Mouse (Mus musculus) cerebellum, adult 2 months (tissue): Measurements from ENCODE around the gene Glyr1. TPM values are rescaled to one million over a fixed set of nuclear protein-coding genes. Genes with fewer than 3 reads are reported as not detected.

Source experiments
- DNase-seq, 2 experiments: peaks; one replicate each; pipeline ENCODE4 v3.0.0; 2021
- H3K27ac ChIP-seq: fragments of 200-500 bp; 2 replicates; pipeline ENCODE4 v1.5.1; 2012; ENCODE audit warnings: low read length, control low read depth, inconsistent platforms; ENCODE audit not compliant: insufficient read depth
- H3K27me3 ChIP-seq: fragments of 200-500 bp; 2 replicates; pipeline ENCODE4 v1.6.1; 2012; ENCODE audit warnings: inconsistent platforms, mild to moderate bottlenecking, low read length, moderate library complexity; ENCODE audit not compliant: control insufficient read depth, insufficient read depth
- H3K4me1 ChIP-seq: fragments of 200-500 bp; 2 replicates; pipeline ENCODE4 v1.6.1; 2011; ENCODE audit warnings: low read length; ENCODE audit not compliant: control insufficient read depth, insufficient read depth
- H3K4me3 ChIP-seq: fragments of 200-500 bp; replicated peaks from 2 replicates; pipeline ENCODE3; 2011; ENCODE audit warnings: mild to moderate bottlenecking, low read depth, low read length, control low read depth; ENCODE audit not compliant: insufficient read depth
- CTCF ChIP-seq: fragments of 200-500 bp; IDR thresholded peaks from 2 replicates; pipeline ENCODE4 v1.5.1; 2011; ENCODE audit warnings: low read depth, mild to moderate bottlenecking, control low read depth, low read length, moderate library complexity, borderline replicate concordance; ENCODE audit not compliant: insufficient read depth
- POLR2A ChIP-seq: fragments of 200-500 bp; IDR thresholded peaks from 2 replicates; pipeline ENCODE4 v1.6.1; 2011; ENCODE audit warnings: low read length, control low read depth, borderline replicate concordance; ENCODE audit not compliant: insufficient read depth
- WGBS: fragments of 180-500 bp; shearing (Covaris S2); methylation state at CpG from one replicate; pipeline ENCODE4 v1.1.7; 2018; 5-methylcytosine and 5-hydroxymethylcytosine counted together
- polyA plus RNA-seq: library from polyadenylated mRNA; depleted of rRNA; stranded (reverse); fragments of >200 nt; gene quantifications from 2 replicates; pipeline ENCODE4 v1.2.3, GENCODE M21; 2012

Glyr1 gene
- polyA plus RNA-seq, 1 experiment: 139 TPM

- DNase-seq: peak; percentile 35 to 56
- TF ChIP-seq POLR2A: no peak
- 0 out of 2 replicates have a peak, but pooled peaks have one; percentile 7 for TF ChIP-seq CTCF
- WGBS: 17% methylated on average over 3 of the region's 3 CpGs
- Histone ChIP-seq H3K27ac (peak overlapping the region; percentile 46; the same call in 1 of the 2 replicates), H3K4me3 (no peak overlapping the region), H3K4me1 (peaks cover 4% of the 10 kb centered on the region), H3K27me3 (no peaks in the 10 kb centered on the region)
These were observed 20.7 kb upstream of the Glyr1 start for GRCm38 (mm10) chr16:5070321-5070720.

- 95% methylated on average over 4 of the region's 4 CpGs for WGBS
- H3K4me1 ChIP-seq: no peaks in the 10 kb centered on the region
- TF ChIP-seq CTCF (no peak), POLR2A (no peak)
- no peak for DNase-seq
- no peaks in the 10 kb centered on the region for H3K27me3 ChIP-seq
- no peak overlapping the region for H3K4me3 ChIP-seq
- H3K27ac ChIP-seq: no peak overlapping the region
These were observed 13.8 kb upstream of the Glyr1 start for GRCm38 (mm10) chr16:5063472-5063871.

DNA sequence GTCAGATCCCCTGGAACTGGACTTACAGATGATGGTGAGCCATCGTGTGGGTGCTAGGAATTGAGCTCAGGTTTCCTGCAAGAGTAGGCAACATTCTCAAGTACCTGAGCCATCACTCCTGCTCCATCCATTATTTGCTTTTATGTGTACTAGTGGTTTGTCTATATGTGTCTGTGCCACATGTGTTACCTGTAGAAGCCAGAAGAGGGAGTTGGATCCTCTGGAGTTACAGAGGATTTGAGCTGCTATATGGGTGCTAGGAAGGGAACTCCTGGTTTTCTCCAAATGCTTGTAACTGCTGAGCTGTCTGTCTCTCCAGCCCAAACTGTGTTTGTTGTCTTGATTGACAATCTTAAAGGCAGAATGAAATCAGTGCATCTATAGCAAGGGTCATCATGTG is 8.5 kb upstream of the Glyr1 start:
- Histone ChIP-seq H3K27me3 (no peaks in the 10 kb centered on the region), H3K4me1 (no peaks in the 10 kb centered on the region), H3K4me3 (no peak overlapping the region), H3K27ac (no peak overlapping the region)
- no peak for DNase-seq
- TF ChIP-seq POLR2A: no peak
- TF ChIP-seq CTCF: no peak
- 95% methylated on average over 1 of the region's 1 CpGs for WGBS

DNA sequence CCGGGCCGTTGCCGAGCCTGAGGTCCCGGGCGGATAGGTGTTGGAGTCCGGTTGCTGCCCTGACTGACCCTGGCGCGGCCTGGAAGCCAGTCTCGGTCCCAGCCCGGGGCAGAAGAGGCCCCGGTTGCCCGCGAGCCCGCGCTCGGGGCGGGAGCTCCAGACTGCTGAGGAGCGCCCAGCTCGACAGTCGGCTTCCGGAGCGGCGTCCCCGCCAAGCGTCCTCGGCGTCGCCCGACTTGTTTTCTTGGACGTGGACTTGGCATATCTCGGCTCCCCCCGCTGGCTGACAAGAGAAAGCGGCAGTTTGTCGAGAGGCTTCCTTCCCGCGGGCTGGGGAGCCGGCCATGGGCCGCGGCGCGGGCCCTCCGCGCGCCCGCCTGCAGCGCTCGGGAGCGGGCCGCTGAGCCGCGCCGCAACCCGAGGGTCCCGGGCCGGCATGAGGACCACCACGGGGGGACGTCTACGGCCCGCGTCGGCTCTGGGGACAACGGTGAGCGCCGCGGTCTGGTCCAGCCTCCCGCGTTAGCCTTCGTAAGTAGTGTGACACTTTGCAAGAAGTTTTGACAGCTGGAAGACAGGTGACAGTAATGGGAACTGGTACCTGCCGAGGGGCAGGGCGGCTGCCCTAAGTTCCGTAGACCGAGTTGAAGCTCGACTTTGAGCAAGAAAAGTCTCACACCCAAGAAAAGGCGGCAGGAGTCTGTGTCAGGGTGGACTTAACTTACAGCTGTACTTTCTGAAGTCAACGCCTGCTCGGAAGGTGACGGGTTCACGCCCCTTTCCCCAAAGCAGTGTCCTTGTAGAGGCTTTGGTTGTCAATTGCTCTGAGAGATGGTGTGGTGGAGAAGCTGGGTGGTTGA is 818 bp upstream of the Glyr1 start:
- peak overlapping the region; percentile 81 for H3K27ac ChIP-seq
- no peak for TF ChIP-seq POLR2A
- no peak for TF ChIP-seq CTCF
- no peaks in the 10 kb centered on the region for H3K27me3 ChIP-seq
- under 1% methylated on average over 78 of the region's 78 CpGs for WGBS
- H3K4me1 ChIP-seq: peaks cover 2% of the 10 kb centered on the region; the same call in 1 of the 2 replicates
- DNase-seq: peak in 1 of 2 experiments; percentile 84
- H3K4me3 ChIP-seq: peak overlapping the region; percentile 59

DNA sequence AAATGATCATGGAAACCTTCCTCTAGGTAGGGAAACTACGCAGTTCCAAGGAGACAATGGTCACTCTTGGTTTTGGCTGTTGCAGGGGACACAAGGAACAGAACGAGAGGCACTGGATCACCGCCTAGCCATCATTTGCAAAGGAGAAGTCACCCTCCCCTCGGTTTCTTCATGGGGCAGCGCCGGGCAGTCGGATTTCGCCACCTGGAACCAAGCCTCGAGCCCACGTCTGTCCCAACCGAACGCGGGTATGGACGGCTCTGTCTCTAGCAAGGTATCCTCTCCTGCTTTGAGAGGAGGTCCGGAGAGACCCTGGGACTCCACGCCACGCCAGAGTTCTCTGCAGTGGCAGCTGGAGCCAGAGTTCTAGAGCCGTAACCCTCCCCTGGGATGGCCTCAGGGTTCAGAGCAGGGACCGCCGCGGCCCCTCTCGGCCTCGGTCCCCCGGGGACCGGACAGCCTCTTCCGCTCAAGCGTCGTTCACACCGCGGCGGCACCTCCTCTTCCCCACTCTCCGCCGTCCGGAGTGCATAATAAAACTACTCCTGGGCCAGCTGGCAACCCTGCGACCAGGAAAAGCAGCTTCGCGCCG is 385 bp downstream of the Glyr1 start:
- under 1% methylated on average over 38 of the region's 38 CpGs for WGBS
- peak overlapping the region; percentile 90 for H3K4me3 ChIP-seq
- peaks cover 2% of the 10 kb centered on the region; the same call in 1 of the 2 replicates for H3K4me1 ChIP-seq
- no peaks in the 10 kb centered on the region for H3K27me3 ChIP-seq
- TF ChIP-seq POLR2A (no peak), CTCF (no peak)
- peak overlapping the region; percentile 65 for H3K27ac ChIP-seq
- no peak for DNase-seq

- WGBS: 93% methylated on average over 3 of the region's 3 CpGs
- Histone ChIP-seq H3K4me1 (peaks cover 2% of the 10 kb centered on the region; the same call in 1 of the 2 replicates), H3K27ac (no peak overlapping the region), H3K4me3 (no peak overlapping the region), H3K27me3 (no peaks in the 10 kb centered on the region)
- TF ChIP-seq CTCF: no peak
- no peak for TF ChIP-seq POLR2A
- no peak for DNase-seq
These were observed 4.3 kb downstream of the Glyr1 start for GRCm38 (mm10) chr16:5045322-5045721.

GRCm38 (mm10) chr16:5036649-5037234 is 12.9 kb downstream of the Glyr1 start:
- WGBS: 58% methylated on average over 5 of the region's 5 CpGs
- Histone ChIP-seq H3K27me3 (no peaks in the 10 kb centered on the region), H3K4me1 (0 out of 2 replicates have a peak, but pooled peaks cover 2% of the 10 kb centered on the region), H3K4me3 (no peak overlapping the region), H3K27ac (no peak overlapping the region)
- TF ChIP-seq POLR2A (no peak), CTCF (no peak)
- DNase-seq: no peak

- WGBS: 96% methylated on average over 3 of the region's 3 CpGs
- TF ChIP-seq POLR2A: no peak
- TF ChIP-seq CTCF: no peak
- Histone ChIP-seq H3K27me3 (no peaks in the 10 kb centered on the region), H3K4me1 (0 out of 2 replicates have a peak, but pooled peaks cover 2% of the 10 kb centered on the region), H3K4me3 (no peak overlapping the region), H3K27ac (no peak overlapping the region)
- no peak for DNase-seq
These were observed 14.1 kb downstream of the Glyr1 start for GRCm38 (mm10) chr16:5035591-5035990.
